Mouse (Mus musculus) adrenal gland, postnatal 10 days (tissue): ENCODE data around the gene Scn7a. TPM values are rescaled to one million over a fixed set of nuclear protein-coding genes. Genes with fewer than 3 reads are reported as not detected.

Source experiments
- DNase-seq: peaks from one replicate; pipeline ENCODE4 v3.0.0; 2021; ENCODE audit warnings: mixed read lengths
- long read RNA-seq, 2 experiments: library from polyadenylated mRNA; stranded (forward); transcript quantifications; one replicate each; pipeline ENCODE4 v2.0.0; 2021
- total RNA-seq, 2 experiments: library from RNA; stranded (reverse); gene quantifications; 2 replicates each; pipeline ENCODE4 v1.2.3; 2021

Scn7a gene
- total RNA-seq = 1 to 10 TPM; 6.5 to 6.8 TPM
- long read RNA-seq, experiment 1, partial matches to known transcripts = 1 of 1 reads
- long read RNA-seq, experiment 1, other reads (novel, unspliced or antisense) = 0 of 1 reads
- long read RNA-seq, experiment 2 = 0 reads

- DNase-seq = peak; percentile 8
Measured at GRCm38 (mm10) chr2:66784765-66785164, at the start of gene Scn7a. Scn7a (minus strand) TSS chr2:66784914.

- DNase-seq = no peak
Measured at GRCm38 (mm10) chr2:66827729-66828128, 43.0 kb upstream of the Scn7a start.

GRCm38 (mm10) chr2:66819862-66820559 lies 35.3 kb upstream of the Scn7a start:
- DNase-seq = no peak

- DNase-seq = peak; percentile 25
Measured at GRCm38 (mm10) chr2:66799676-66800249, 15.0 kb upstream of the Scn7a start.

- no peak for DNase-seq
Measured at GRCm38 (mm10) chr2:66797493-66797892, 12.8 kb upstream of the Scn7a start.

GRCm38 (mm10) chr2:66791629-66792028 lies 6.9 kb upstream of the Scn7a start:
- DNase-seq = no peak

GRCm38 (mm10) chr2:66780884-66781283 lies 3.8 kb downstream of the Scn7a start:
- DNase-seq = peak; percentile 39

- DNase-seq = no peak
Measured at GRCm38 (mm10) chr2:66767980-66768379, 16.7 kb downstream of the Scn7a start.

GRCm38 (mm10) chr2:66765170-66765569 lies 19.5 kb downstream of the Scn7a start:
- no peak for DNase-seq

- DNase-seq = peak; percentile 7
Measured at GRCm38 (mm10) chr2:66762905-66763304, 21.8 kb downstream of the Scn7a start.

GRCm38 (mm10) chr2:66728002-66728401 lies 56.7 kb downstream of the Scn7a start:
- no peak for DNase-seq

- DNase-seq = no peak
Measured at GRCm38 (mm10) chr2:66727585-66727974, 57.1 kb downstream of the Scn7a start.

- DNase-seq = no peak
Measured at GRCm38 (mm10) chr2:66726878-66727584, 57.7 kb downstream of the Scn7a start.

GRCm38 (mm10) chr2:66712071-66712470 lies 72.6 kb downstream of the Scn7a start:
- no peak for DNase-seq

GRCm38 (mm10) chr2:66692300-66692699 lies 92.4 kb downstream of the Scn7a start:
- DNase-seq = no peak

- DNase-seq = no peak
Measured at GRCm38 (mm10) chr2:66661988-66662387, 122.7 kb downstream of the Scn7a start.

GRCm38 (mm10) chr2:66656430-66656829 lies 128.3 kb downstream of the Scn7a start:
- no peak for DNase-seq

- no peak for DNase-seq
Measured at GRCm38 (mm10) chr2:66655431-66655830, 129.3 kb downstream of the Scn7a start.

GRCm38 (mm10) chr2:66644384-66644783 lies 140.3 kb downstream of the Scn7a start:
- DNase-seq = peak; percentile 30

- peak; percentile 9 for DNase-seq
Measured at GRCm38 (mm10) chr2:66634580-66635359, 149.9 kb downstream of the Scn7a start, which contains the start of gene Scn9a. Scn9a (minus strand) TSS chr2:66634962.

GRCm38 (mm10) chr2:66632728-66633127 lies 152.0 kb downstream of the Scn7a start:
- DNase-seq = no peak
